Mouse (Mus musculus): ENCODE measurements around the gene Igfbp4.

GRCm38 (mm10) chr11:99010706-99011105 lies 30.3 kb upstream of the Igfbp4 start:
- TF ChIP-seq CTCF (IDR thresholded peaks at IDR 0.05; ENCODE audit: borderline replicate concordance, control insufficient read depth, extremely low read depth, insufficient read depth, low read length, poor library complexity) (no peak), POLR2A (IDR thresholded peaks at IDR 0.05; ENCODE audit: control insufficient read depth, extremely low read depth, insufficient read depth, low read length, poor library complexity) (no peak)
